Mouse (Mus musculus): ENCODE data around the gene Tmsb15a. TPM values are rescaled to one million over a fixed set of nuclear protein-coding genes. Genes with fewer than 3 reads are reported as not detected.

Tmsb15a gene
- not detected for total RNA-seq (2023)

DNA sequence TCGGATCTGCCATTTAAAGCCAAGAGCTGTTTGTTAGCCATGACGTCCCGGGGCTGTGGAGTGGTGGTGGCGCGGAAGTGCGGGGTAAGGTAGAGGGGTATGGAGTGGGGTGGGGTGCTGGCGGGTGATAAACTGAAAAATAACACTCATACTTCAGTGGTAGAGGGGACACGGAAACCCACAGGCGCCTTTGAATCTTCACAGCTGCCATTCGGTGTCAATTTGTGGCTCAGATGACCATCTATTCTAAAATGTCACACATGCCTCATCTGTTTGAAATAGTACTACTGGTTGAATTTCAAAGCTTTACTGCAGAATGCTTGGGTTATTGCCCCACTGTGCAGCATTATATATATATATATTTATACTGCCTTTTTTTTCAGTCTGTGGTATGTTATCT is at the start of gene Tmsb15a:
TSS of gene Tmsb15a (minus strand) at position 101 of the 400 bp plus-strand sequence.

DNA sequence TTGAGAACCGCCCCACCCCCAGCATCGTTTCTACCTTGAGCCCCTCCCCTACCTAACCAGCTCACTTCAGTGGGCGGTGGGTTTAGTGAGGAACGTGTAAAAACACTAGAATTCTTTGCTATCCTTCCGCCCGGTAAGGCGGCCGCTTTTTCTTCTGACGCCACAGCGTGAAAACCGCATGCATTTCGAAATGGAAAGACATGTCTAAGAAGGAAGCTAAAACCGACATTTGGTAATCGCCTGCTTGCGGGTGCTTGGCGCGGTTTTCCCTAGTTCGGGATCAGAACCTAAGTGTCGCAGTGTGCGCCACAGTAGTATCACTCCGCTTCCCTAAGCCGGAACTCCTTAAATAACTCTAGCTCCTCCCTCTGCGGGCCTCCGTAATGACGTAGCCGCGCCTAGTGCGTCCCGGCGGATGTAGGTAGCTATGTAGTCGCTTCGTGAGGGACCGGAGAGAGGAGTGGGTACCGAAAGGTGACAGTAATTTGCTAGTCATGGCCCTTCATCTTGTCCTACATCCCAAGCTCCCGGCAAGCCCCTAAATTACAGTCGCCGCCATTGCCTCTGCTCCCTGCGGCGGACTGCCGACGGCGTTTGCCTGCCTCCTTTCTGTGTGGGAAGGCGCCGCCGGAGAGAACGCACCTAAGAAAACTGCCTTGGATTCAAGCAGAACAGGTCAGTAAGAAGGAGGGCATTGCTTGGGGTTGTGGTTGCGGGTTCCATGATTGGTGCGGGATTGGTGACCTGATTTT is 17.4 kb upstream of the Tmsb15a start, which contains the start of the genes Armcx5 and Gprasp1:
TSS of gene Armcx5 (plus strand) at position 430 of the 752 bp plus-strand sequence.
TSS of gene Gprasp1 (plus strand) at position 430 of the 752 bp plus-strand sequence.

DNA sequence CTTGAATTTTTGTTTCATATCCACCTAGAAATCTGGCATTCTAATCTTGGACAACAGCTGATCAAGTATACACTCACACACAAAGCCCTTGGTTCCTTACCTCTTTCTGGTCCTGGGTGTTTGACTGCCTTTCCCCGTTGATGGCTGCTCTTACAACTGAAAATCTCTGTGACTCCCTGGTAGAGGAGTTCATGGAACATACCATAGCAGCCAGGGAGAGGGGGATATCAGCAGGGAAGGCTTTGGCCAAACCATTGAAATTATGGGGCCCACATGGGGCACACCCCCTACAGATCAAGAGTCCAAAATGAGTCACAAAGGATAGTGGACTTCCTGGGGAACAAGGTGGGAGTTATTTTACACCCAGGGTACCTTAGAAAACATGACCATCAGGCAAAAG is 31.4 kb downstream of the Tmsb15a start, which contains the start of gene Tcp11x2:
TSS of gene Tcp11x2 (minus strand) at position 158 of the 400 bp plus-strand sequence.

Other genes starting within 250 kb of the Tmsb15a start
- gene AV320801, start 230.7 kb downstream of the Tmsb15a start, total RNA-seq (2023), result not detected
- gene Nxf7, start 126.5 kb downstream of the Tmsb15a start, total RNA-seq (2023), result not detected
- not detected for gene Prame, start 97.6 kb downstream of the Tmsb15a start, total RNA-seq (2023)
- not detected for gene Tcp11x2, start 31.5 kb downstream of the Tmsb15a start, total RNA-seq (2023)
- gene Armcx5, start 17.5 kb upstream of the Tmsb15a start, total RNA-seq (2023), result 39.2 TPM
- gene Gprasp1, start 17.5 kb upstream of the Tmsb15a start, total RNA-seq (2023), result 64.9 TPM
- 19.6 TPM for gene Bhlhb9, start 72.3 kb upstream of the Tmsb15a start, total RNA-seq (2023)
- 28.6 TPM for gene Gprasp2, start 113.8 kb upstream of the Tmsb15a start, total RNA-seq (2023)